Mouse (Mus musculus) adrenal gland, adult 2 months (tissue): Measurements from ENCODE around the gene Cep97. TPM values are rescaled to one million over a fixed set of nuclear protein-coding genes. Genes with fewer than 3 reads are reported as not detected.
"Not testable (repeated sequence)": the region's sequence is repeated elsewhere in the genome, so short reads cannot be mapped to it uniquely, and the experiment has no call there.

Source experiments
- DNase-seq: peaks from one replicate; pipeline ENCODE4 v3.0.0; 2021
- polyA plus RNA-seq: library from polyadenylated mRNA; depleted of rRNA; stranded (reverse); fragments of >200 nt; gene quantifications from 2 replicates; pipeline ENCODE4 v1.2.3, GENCODE M21; 2012; rRNA removed
- total RNA-seq, 2 experiments: library from RNA; stranded (reverse); gene quantifications; 2 replicates each; pipeline ENCODE4 v1.2.3; 2021

The Cep97 gene
- total and polyA plus RNA-seq, 3 experiments = 0.34 to 9.3 (median 6.1) TPM

GRCm38 (mm10) chr16:55890346-55891136 is 44.1 kb downstream of the Cep97 start:
- DNase-seq = no peak

DNA sequence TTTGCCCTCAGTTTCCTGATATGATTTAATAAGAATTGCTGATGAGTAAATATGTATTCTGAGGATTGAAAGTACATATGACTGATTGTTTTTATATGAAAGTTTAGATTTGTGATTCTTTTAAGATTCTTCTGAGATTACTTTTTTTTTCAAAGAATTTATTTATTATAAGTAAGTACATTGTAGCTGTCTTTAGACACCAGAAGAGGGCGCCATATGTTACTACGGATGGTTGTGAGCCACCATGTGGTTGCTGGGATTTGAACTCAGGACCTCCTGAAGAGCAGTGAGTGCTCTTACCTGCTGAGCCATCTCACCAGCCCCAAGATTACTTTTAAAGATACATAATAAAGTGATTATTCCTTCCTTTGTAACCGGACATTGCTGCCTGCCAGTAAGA is 45.2 kb downstream of the Cep97 start:
- DNase-seq = no peak

- DNase-seq = no peak
Observed at GRCm38 (mm10) chr16:55888584-55888960, 46.1 kb downstream of the Cep97 start.

DNA sequence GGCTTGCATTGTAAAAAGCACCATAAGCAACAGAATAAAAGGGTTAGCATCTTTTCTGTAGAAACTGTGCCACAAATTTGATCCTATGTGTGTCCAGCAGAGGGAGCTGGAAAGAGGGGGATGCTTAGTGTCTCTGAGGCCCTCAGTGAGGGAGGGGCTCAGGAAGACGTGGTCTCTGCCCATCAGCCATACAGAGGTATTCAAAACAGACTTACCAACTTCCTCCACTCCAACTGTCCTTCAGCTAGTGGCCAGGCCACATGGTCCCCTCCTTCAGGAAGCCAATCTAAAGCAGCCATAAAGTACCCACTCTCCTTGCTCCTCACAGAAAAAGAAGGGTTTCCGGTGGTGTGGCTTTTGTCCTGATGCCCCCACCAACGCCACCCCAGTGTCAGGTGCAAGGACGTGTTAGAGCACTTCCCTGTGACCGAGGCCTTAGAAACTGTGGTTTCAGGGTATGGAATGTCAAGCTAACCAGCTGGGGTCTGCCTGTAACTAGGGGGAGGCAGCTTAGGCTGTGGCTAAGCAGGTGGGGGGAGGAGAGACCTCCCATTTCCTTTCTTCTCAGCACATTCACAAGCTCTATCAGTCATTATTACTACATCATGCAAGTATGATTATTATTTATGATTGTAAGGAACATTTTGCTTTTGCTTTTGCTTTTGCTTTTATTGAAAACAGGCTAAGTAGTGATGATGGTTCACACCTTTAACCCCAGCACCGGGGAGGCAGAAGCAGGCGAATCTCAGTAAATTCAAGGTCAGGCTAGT is 46.7 kb downstream of the Cep97 start:
- DNase-seq = no peak

DNA sequence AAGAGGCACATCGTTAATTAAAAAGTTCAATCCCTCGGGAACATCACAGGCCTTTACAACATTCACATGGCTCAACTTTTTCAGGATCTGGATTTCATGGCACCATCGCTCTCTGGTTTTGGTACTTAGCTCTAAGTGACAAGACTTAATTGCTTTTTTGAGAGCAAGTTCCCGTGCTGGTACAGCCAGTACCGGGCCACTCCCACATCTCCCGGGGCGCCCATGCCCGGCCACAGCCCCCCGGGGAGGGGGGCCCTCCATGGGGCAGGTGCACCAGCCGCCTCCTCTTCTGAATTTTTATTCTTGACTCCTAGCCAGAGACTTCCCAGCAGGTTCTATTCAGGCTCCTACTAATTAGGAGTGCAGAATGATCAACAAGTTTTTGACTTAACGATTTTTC is 50.4 kb downstream of the Cep97 start:
- DNase-seq = no peak

GRCm38 (mm10) chr16:55876025-55876424 is 58.6 kb downstream of the Cep97 start:
- DNase-seq = no peak

DNA sequence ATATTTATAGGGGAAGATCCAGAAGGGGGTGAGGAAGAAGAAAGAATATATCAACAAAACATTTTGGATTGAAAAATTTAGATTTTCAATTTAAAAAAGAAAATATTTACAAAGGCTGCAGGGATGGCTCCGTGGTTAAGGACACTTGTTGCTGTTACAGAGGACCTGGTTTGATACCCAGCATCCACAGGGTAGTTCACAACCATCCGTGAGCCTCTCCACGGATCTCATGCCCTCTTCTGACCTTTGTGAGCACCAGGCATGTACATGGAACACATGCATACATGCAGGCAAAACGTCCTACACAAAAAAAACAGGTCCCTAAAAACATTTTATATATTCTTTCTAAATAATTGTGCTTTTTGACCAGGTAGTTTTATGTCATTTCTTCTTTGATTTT is 70.8 kb downstream of the Cep97 start:
- DNase-seq = no peak

DNA sequence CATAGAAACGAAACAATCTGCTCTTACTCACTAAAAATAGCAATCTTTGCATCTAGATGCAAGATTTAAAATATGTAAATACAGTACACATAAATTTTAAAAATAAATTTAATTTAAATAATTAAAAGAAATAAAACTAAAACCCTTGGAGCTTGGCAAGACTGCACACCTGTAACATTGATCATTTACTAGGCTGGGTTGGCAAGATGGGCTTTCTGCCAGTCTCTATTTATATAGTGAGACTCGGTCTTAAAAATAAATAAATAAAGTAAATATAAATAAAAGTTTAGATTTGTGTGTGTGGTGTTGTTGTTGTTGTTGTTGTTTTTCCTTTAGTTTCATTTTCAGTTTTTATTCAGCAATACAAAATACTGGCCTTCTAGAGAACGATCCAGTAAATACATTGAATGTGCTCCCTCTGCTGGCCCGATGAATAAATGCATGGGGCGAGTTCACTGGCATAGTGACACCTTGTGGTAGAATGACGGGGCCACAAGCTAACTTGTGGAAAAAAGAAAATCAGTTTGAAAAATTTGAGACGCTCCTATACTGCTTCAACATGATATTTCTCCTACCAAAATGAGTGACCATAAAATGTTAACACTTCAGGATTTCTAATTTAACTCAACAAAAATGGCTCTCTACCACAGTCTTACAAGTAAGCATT is 71.4 kb downstream of the Cep97 start:
- peak; percentile 66 for DNase-seq

DNA sequence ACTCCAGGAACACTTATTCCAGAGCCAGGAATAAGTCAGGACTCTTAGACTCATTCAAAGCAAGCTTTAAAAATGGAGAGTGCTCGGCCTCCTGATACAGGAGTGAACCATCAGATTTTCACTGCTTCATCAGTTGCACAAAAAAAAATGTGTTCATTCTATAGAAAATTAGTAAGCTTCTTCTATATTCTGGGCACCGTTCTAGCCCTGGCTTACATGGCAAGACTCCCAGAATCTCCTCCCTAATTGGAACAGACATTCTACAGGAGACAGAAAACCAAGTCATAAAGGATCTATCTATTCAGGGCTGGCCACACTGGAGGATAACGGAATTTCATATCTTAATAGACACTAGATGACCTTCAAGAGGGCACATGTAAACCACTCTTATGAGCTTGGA is 73.6 kb downstream of the Cep97 start:
- DNase-seq = no peak

GRCm38 (mm10) chr16:55859421-55859820 is 75.2 kb downstream of the Cep97 start:
- DNase-seq = not testable (repeated sequence)

DNA sequence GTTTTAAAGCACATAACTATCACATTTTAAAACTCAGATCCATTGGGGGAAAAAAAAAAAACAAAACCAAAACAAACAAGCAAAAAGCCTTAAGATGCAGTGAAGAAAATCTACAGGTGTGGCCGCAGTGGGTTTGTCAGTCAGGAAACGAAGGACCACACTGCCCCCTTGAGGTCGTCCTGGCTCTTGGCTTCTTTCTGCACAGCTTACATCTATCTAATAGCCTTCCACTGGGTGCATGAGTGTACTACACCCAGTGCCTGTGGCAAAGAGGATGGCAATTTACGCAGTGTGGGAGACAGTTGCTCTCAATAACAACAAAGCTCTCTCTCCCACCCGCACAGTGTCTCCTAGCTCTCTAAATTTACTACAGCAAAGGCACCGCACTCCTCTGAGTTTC is 76.2 kb downstream of the Cep97 start:
- peak; percentile 69 for DNase-seq

DNA sequence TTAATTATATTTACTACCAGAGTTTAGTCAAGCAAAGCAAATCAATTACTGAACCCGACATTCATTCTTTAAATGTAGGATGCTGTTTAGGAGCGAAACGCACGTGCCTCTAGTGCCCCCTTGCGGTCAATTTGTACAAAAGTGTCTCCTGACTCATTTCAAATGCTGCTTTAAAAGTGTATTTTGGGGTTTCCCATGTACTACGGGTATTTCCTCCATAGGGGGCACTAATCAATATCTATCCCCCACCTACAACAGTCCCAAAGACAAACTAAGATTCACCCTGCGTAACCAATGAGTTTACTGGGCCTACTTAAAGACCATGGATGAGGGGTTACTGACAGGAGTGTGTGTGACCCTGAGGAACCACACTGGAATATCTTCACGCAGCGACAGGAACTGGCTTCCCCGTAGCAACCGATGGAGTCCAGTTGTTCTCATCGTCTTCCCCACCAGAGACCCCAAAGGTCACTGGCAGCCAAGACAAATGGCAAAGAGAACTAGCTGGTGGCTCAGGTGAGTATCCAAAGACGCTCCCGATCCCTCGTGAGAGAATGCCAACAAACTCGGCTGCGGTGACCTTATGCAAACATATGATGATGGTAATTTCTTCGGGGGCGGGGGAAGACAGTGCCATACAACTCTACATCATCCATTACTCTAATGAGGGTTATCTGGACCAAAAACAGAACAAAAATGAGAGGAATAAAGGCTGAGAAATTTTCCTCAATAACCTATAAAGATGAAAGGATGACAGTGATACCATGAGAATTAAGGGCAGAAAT is 81.5 kb downstream of the Cep97 start:
- DNase-seq = peak; percentile 59

DNA sequence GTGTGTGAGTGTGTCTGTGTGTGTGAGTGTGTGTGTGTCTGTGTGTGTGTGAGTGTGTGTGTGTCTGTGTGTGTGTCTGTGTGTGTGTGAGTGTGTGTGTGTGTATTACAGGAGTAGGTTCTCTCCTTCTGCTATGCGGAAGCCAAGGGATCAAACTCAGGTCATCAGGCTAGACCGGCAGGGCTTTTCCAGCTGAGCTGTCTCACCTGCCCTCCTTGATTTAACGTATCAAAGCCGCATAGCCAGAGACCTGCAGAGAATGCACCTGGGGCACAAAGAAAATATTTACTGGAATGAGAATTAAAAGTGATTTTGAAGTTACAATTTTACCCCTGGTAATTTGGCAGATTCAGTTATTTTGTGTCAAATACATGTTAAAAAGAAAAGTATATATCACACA is 82.1 kb downstream of the Cep97 start:
- no peak for DNase-seq

- no peak for DNase-seq
Observed at GRCm38 (mm10) chr16:55850485-55850884, 84.2 kb downstream of the Cep97 start.

Other genes starting within 250 kb of the Cep97 start
- 1 to 10 TPM; 4.8 to 5.3 TPM for gene Nfkbiz, start 96.0 kb downstream of the Cep97 start, total RNA-seq
- 6.0 and 7.3 TPM in 2 replicates for gene Nfkbiz, start 96.0 kb downstream of the Cep97 start, polyA plus RNA-seq
- 1 to 10 TPM in 1 of 2 experiments, under 1 TPM in 1; 0.78 to 2.0 TPM for gene Nxpe3, start 39.6 kb downstream of the Cep97 start, total RNA-seq
- gene Nxpe3, start 39.6 kb downstream of the Cep97 start, polyA plus RNA-seq = 0.37 and 0.40 TPM in 2 replicates
- gene Rpl24, start 31.4 kb upstream of the Cep97 start, total RNA-seq = 100 to 1,000 TPM; 706 to 786 TPM
- gene Rpl24, start 31.4 kb upstream of the Cep97 start, polyA plus RNA-seq = 10.3 and 11.0 TPM in 2 replicates
- gene Zbtb11, start 39.0 kb upstream of the Cep97 start, total RNA-seq = 10 to 100 TPM; 16.7 to 25.3 TPM
- gene Zbtb11, start 39.0 kb upstream of the Cep97 start, polyA plus RNA-seq = 4.2 and 4.6 TPM in 2 replicates
- 100 to 1,000 TPM; 100 to 110 TPM for gene Pcnp, start 94.9 kb upstream of the Cep97 start, total RNA-seq
- 2.9 and 3.2 TPM in 2 replicates for gene Pcnp, start 94.9 kb upstream of the Cep97 start, polyA plus RNA-seq
- 10 to 100 TPM; 19.2 to 22.3 TPM for gene Trmt10c, start 103.0 kb upstream of the Cep97 start, total RNA-seq
- 8.7 and 8.9 TPM in 2 replicates for gene Trmt10c, start 103.0 kb upstream of the Cep97 start, polyA plus RNA-seq
- 10 to 100 TPM; 20.5 to 20.8 TPM for gene Senp7, start 113.5 kb upstream of the Cep97 start, total RNA-seq
- gene Senp7, start 113.5 kb upstream of the Cep97 start, polyA plus RNA-seq = 0.41 and 0.49 TPM in 2 replicates